Mouse (Mus musculus) heart, adult 2 months (tissue): ENCODE measurements at regions not wholly inside any gene's neighbourhood (a gene's known extent, or its start where the extent isn't known, plus 50 kb on each side); places are given as distances from the start of the nearest gene placed in this dataset.

ENCODE experiments used
- CTCF ChIP-seq: fragments of 200-600 bp; IDR thresholded peaks from 2 replicates; pipeline ENCODE4 v1.8.1; 2022; ENCODE audit warnings: antibody characterized with exemption, mild to moderate bottlenecking, moderate library complexity
- POLR2A ChIP-seq: fragments of 200-500 bp; IDR thresholded peaks from 2 replicates; pipeline ENCODE4 v1.6.1; 2011; ENCODE audit warnings: mild to moderate bottlenecking, low read depth, low read length, control low read depth; ENCODE audit not compliant: insufficient read depth

DNA sequence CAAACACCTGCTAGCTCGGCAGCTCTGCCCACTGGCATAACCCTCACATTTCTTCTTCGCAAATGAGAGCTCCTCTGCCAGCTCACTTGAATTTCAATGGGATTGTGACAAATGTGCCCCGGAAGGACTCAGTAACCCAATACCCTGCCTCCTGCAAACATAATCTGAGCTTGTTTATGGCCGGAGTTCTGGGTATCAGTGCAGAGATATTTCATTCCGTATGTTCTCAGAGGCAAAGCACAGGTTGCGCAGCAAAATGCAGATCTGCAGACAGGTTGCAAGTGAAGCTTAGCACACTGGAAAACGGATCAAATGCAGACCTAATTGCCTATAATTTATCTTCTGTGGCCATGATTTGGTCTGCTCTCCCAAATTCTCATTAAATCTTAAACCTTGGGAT is 348.9 kb downstream of the Dmrt2 start:
- TF ChIP-seq CTCF (no peak), POLR2A (no peak)
